Mouse (Mus musculus): Measurements from ENCODE around the gene Cyb5rl.

GRCm38 (mm10) chr4:107129373-107129772 is 62.6 kb downstream of the Cyb5rl start:
- TF ChIP-seq CTCF (IDR thresholded peaks at IDR 0.05; ENCODE audit: low read depth, low read length) (no peak), POLR2A (IDR thresholded peaks at IDR 0.05; ENCODE audit: borderline replicate concordance, low read depth, low read length) (no peak)
